Mouse (Mus musculus): Measurements from ENCODE around the gene Abcc2. TPM values are rescaled to one million over a fixed set of nuclear protein-coding genes. Genes with fewer than 3 reads are reported as not detected.

Abcc2 gene
- polyA plus RNA-seq, 1 experiment from 2014 or later = not detected

- TF ChIP-seq CTCF (IDR thresholded peaks at IDR 0.05; ENCODE audit: low read depth) = no peak
Measured at GRCm38 (mm10) chr19:43850026-43850425, 68.0 kb downstream of the Abcc2 start.

GRCm38 (mm10) chr19:43851996-43852630 is 70.1 kb downstream of the Abcc2 start:
- 83% methylated on average over 21 of the region's 21 CpGs for WGBS

More at GRCm38 (mm10) chr19:43850026-43850425, 68.0 kb downstream of the Abcc2 start:
- ATAC-seq (ENCODE audit: insufficient read depth) (no peak), DNase-seq (no peak)
- no peak overlapping the region for H3K4me3 ChIP-seq (ENCODE audit: low read depth, low read length)
- no peak overlapping the region for H3K9ac ChIP-seq
- no peak overlapping the region for H3K27ac ChIP-seq (ENCODE audit: low read depth)
- H3K27me3 ChIP-seq (ENCODE audit: insufficient read depth, low read length) = no peaks in the 10 kb centered on the region
- WGBS = 85% methylated on average over 11 of the region's 11 CpGs
- no peaks in the 10 kb centered on the region for H3K9me3 ChIP-seq (ENCODE audit: low read depth, low read length)
- no peak overlapping the region for H3K4me2 ChIP-seq
- peaks cover 97% of the 10 kb centered on the region for H3K36me3 ChIP-seq (ENCODE audit: insufficient read depth)
- no peaks in the 10 kb centered on the region for H3K4me1 ChIP-seq (ENCODE audit: insufficient read depth)

GRCm38 (mm10) chr19:43852837-43853545 is 71.0 kb downstream of the Abcc2 start:
- WGBS = 77% methylated on average over 7 of the region's 7 CpGs
- H3K9ac ChIP-seq = no peak overlapping the region
- H3K36me3 ChIP-seq (ENCODE audit: insufficient read depth) = peaks cover 91% of the 10 kb centered on the region

More at GRCm38 (mm10) chr19:43851996-43852630, 70.1 kb downstream of the Abcc2 start:
- H3K9ac ChIP-seq = no peak overlapping the region
- peaks cover 97% of the 10 kb centered on the region for H3K36me3 ChIP-seq (ENCODE audit: insufficient read depth)
- H3K4me2 ChIP-seq = no peak overlapping the region
- no peaks in the 10 kb centered on the region for H3K9me3 ChIP-seq (ENCODE audit: low read depth, low read length)
- H3K4me3 ChIP-seq (ENCODE audit: low read depth, low read length) = no peak overlapping the region
- no peak for DNase-seq
- no peak overlapping the region for H3K27ac ChIP-seq (ENCODE audit: low read depth)
- no peak for TF ChIP-seq CTCF (IDR thresholded peaks at IDR 0.05; ENCODE audit: low read depth)
- H3K4me1 ChIP-seq (ENCODE audit: insufficient read depth) = no peaks in the 10 kb centered on the region
- ATAC-seq (ENCODE audit: insufficient read depth) = no peak
- H3K27me3 ChIP-seq (ENCODE audit: insufficient read depth, low read length) = no peaks in the 10 kb centered on the region

GRCm38 (mm10) chr19:43857347-43857746 is 75.4 kb downstream of the Abcc2 start:
- TF ChIP-seq CTCF (IDR thresholded peaks at IDR 0.05; ENCODE audit: low read depth) = peak; percentile 36
- ATAC-seq (ENCODE audit: insufficient read depth) = no peak

More at GRCm38 (mm10) chr19:43852837-43853545, 71.0 kb downstream of the Abcc2 start:
- peak; percentile 65 for TF ChIP-seq CTCF (IDR thresholded peaks at IDR 0.05; ENCODE audit: low read depth)
- no peak overlapping the region for H3K4me3 ChIP-seq (ENCODE audit: low read depth, low read length)
- no peak overlapping the region for H3K27ac ChIP-seq (ENCODE audit: low read depth)
- ATAC-seq (ENCODE audit: insufficient read depth) (no peak), DNase-seq (no peak)
- H3K4me2 ChIP-seq = no peak overlapping the region
- H3K9me3 ChIP-seq (ENCODE audit: low read depth, low read length) = no peaks in the 10 kb centered on the region
- H3K4me1 ChIP-seq (ENCODE audit: insufficient read depth) = no peaks in the 10 kb centered on the region
- no peaks in the 10 kb centered on the region for H3K27me3 ChIP-seq (ENCODE audit: insufficient read depth, low read length)

GRCm38 (mm10) chr19:43870418-43870817 is 88.4 kb downstream of the Abcc2 start:
- no peak for TF ChIP-seq CTCF (IDR thresholded peaks at IDR 0.05; ENCODE audit: low read depth)
- H3K4me2 ChIP-seq = no peak overlapping the region
- H3K4me1 ChIP-seq (ENCODE audit: insufficient read depth) = peaks cover 5% of the 10 kb centered on the region
- H3K27me3 ChIP-seq (ENCODE audit: insufficient read depth, low read length) = no peaks in the 10 kb centered on the region
- no peaks in the 10 kb centered on the region for H3K9me3 ChIP-seq (ENCODE audit: low read depth, low read length)
- H3K27ac ChIP-seq (ENCODE audit: low read depth) = no peak overlapping the region
- no peak for ATAC-seq (ENCODE audit: insufficient read depth)
- DNase-seq = no peak
- peaks cover 98% of the 10 kb centered on the region for H3K36me3 ChIP-seq (ENCODE audit: insufficient read depth)
- no peak overlapping the region for H3K9ac ChIP-seq
- 81% methylated on average over 4 of the region's 4 CpGs for WGBS
- H3K4me3 ChIP-seq (ENCODE audit: low read depth, low read length) = no peak overlapping the region

More at GRCm38 (mm10) chr19:43857347-43857746, 75.4 kb downstream of the Abcc2 start:
- Histone ChIP-seq H3K4me3 (ENCODE audit: low read depth, low read length) (no peak overlapping the region), H3K27me3 (ENCODE audit: insufficient read depth, low read length) (no peaks in the 10 kb centered on the region), H3K4me2 (no peak overlapping the region), H3K9me3 (ENCODE audit: low read depth, low read length) (peaks cover 3% of the 10 kb centered on the region; the same call in 1 of the 2 replicates), H3K9ac (no peak overlapping the region), H3K4me1 (ENCODE audit: insufficient read depth) (no peaks in the 10 kb centered on the region), H3K27ac (ENCODE audit: low read depth) (no peak overlapping the region), H3K36me3 (ENCODE audit: insufficient read depth) (peaks cover 83% of the 10 kb centered on the region)
- DNase-seq = peak; percentile 51
- WGBS = 77% methylated on average over 6 of the region's 6 CpGs

GRCm38 (mm10) chr19:43874351-43874750 is 92.4 kb downstream of the Abcc2 start:
- Histone ChIP-seq H3K27me3 (ENCODE audit: insufficient read depth, low read length) (no peaks in the 10 kb centered on the region), H3K4me2 (no peak overlapping the region), H3K4me1 (ENCODE audit: insufficient read depth) (peaks cover 23% of the 10 kb centered on the region), H3K9ac (no peak overlapping the region), H3K27ac (ENCODE audit: low read depth) (no peak overlapping the region), H3K9me3 (ENCODE audit: low read depth, low read length) (no peaks in the 10 kb centered on the region), H3K4me3 (ENCODE audit: low read depth, low read length) (no peak overlapping the region), H3K36me3 (ENCODE audit: insufficient read depth) (peaks cover 60% of the 10 kb centered on the region)
- no peak for ATAC-seq (ENCODE audit: insufficient read depth)
- 93% methylated on average over 11 of the region's 11 CpGs for WGBS
- DNase-seq = no peak
- no peak for TF ChIP-seq CTCF (IDR thresholded peaks at IDR 0.05; ENCODE audit: low read depth)

GRCm38 (mm10) chr19:43875996-43876395 is 94.0 kb downstream of the Abcc2 start:
- no peaks in the 10 kb centered on the region for H3K27me3 ChIP-seq (ENCODE audit: insufficient read depth, low read length)
- no peak for TF ChIP-seq CTCF (IDR thresholded peaks at IDR 0.05; ENCODE audit: low read depth)
- H3K27ac ChIP-seq (ENCODE audit: low read depth) = peak overlapping the region; percentile 54
- H3K4me3 ChIP-seq (ENCODE audit: low read depth, low read length) = no peak overlapping the region
- peaks cover 43% of the 10 kb centered on the region for H3K36me3 ChIP-seq (ENCODE audit: insufficient read depth)
- DNase-seq (peak; percentile 80), ATAC-seq (ENCODE audit: insufficient read depth) (no peak)
- H3K4me1 ChIP-seq (ENCODE audit: insufficient read depth) = peaks cover 31% of the 10 kb centered on the region
- H3K4me2 ChIP-seq = peak overlapping the region; percentile 27
- WGBS = 3% methylated on average over 2 of the region's 2 CpGs
- H3K9ac ChIP-seq = no peak overlapping the region
- no peaks in the 10 kb centered on the region for H3K9me3 ChIP-seq (ENCODE audit: low read depth, low read length)
